Mouse (Mus musculus) colon, adult 2 months (tissue): ENCODE results near the gene 9530003J23Rik. TPM values are rescaled to one million over a fixed set of nuclear protein-coding genes. Genes with fewer than 3 reads are reported as not detected.

Source experiments
- polyA plus RNA-seq: library from polyadenylated mRNA; depleted of rRNA; stranded (reverse); fragments of >200 nt; gene quantifications from 2 replicates; pipeline ENCODE4 v1.2.3, GENCODE M21; 2012; rRNA removed

Gene 9530003J23Rik
- polyA plus RNA-seq = not detected in 2 replicates

GRCm38 (mm10) chr10:117238603-117239002, at the start of gene 9530003J23Rik:
Gene 9530003J23Rik (minus strand): TSS chr10:117238703.

GRCm38 (mm10) chr10:117282049-117282448, 43.5 kb upstream of the 9530003J23Rik start, which contains the start of gene Lyz2:
Gene Lyz2 (minus strand): TSS chr10:117282321.

DNA sequence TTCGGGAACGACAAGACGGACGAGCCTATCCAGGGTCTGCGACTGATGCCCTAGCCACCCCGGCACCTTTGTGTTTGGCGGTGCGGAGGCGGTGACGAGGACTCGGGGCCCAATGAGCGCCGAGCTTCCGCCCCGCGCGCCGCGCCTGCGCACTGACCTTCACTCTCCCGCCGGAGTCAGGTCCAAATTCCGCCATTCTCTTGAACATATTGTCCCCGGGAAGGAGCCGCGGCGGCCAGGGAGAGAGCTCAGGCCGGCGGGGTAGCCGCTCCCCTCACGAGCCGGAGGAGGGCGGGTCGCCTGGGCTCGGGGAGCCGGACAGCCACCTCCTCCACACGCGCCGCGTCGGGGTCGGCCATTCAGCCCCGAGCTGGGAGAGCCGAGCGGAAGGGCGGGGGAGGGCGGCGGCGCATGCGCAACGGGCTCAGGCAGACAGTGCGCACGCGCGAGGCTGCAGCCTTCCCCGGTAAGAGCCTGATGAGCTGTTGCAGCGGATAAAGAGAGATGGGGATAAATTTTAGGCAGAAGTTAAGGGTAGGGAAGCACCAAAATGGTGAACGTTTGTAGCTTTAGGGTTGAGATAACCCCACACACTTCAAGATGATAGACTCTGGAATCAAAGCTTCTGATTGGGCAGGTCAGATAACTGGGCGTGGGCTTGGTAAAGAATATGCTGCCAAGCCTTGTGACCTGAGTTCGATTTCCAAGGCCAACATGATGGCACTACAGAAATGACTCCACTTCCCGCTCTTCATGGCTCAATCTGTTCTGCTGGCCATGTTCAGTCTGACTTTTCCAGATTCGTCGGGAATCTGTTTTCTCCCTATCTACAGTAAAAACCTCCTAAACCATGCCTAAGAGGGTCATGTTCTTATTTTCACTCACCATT, 14.2 kb downstream of the 9530003J23Rik start, which contains the start of gene Yeats4:
Gene Yeats4, minus strand, starts transcription at position 406 of the 889 bp plus-strand sequence.

Other genes starting within 250 kb of the 9530003J23Rik start
- not detected in 2 replicates for gene Lrrc10, start 193.4 kb downstream of the 9530003J23Rik start, polyA plus RNA-seq
- 41.3 and 49.1 TPM in 2 replicates for gene Cct2, start 174.9 kb downstream of the 9530003J23Rik start, polyA plus RNA-seq
- 8.7 and 10.5 TPM in 2 replicates for gene Frs2, start 90.2 kb downstream of the 9530003J23Rik start, polyA plus RNA-seq
- gene Yeats4, start 14.2 kb downstream of the 9530003J23Rik start, polyA plus RNA-seq = 21.3 and 26.1 TPM in 2 replicates
- gene Lyz2, start 43.6 kb upstream of the 9530003J23Rik start, polyA plus RNA-seq = 117 and 126 TPM in 2 replicates
- 2.5 and 5.3 TPM in 2 replicates for gene Lyz1, start 54.2 kb upstream of the 9530003J23Rik start, polyA plus RNA-seq
- 32.4 and 57.4 TPM in 2 replicates for gene Cpsf6, start 141.3 kb upstream of the 9530003J23Rik start, polyA plus RNA-seq